Mouse (Mus musculus): ENCODE data around the gene Gm4565. TPM values are rescaled to one million over a fixed set of nuclear protein-coding genes. Genes with fewer than 3 reads are reported as not detected.
"Not testable (repeated sequence)": the region's sequence is repeated elsewhere in the genome, so short reads cannot be mapped to it uniquely, and the experiment has no call there.

The Gm4565 gene
- not detected in 2 replicates for total RNA-seq (2017)

DNA sequence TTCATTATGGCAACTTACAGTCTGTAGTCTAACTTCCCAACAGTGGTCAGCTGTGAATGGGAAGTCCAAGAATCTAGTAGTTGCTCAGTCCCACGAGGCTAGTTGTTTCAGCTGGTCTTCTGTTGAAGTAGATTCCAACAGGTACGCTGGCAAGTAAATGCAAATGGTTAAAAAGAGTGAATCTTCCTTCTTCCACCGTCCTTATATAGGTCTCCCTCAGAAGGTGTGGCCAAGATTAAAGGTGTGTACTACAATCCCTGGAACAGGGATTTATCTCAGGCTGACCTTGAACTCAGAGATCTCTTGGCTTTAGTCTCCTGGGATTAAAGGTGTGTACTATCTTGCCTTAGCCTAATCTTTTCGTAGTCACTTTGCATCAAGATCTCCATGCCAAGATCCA, at the start of gene Gm4565:
Gene Gm4565, minus strand, starts transcription at position 101 of the 400 bp plus-strand sequence.
- ATAC-seq (replicated peaks; ENCODE audit: low read depth, poor library complexity, severe bottlenecking): not testable (repeated sequence)

GRCm38 (mm10) chr7:22565243-22565642, 22.7 kb downstream of the Gm4565 start, which contains the start of gene Gm4201:
Gm4201 (minus strand) TSS chr7:22565343.
- ATAC-seq (replicated peaks; ENCODE audit: low read depth, poor library complexity, severe bottlenecking): not testable (repeated sequence)

DNA sequence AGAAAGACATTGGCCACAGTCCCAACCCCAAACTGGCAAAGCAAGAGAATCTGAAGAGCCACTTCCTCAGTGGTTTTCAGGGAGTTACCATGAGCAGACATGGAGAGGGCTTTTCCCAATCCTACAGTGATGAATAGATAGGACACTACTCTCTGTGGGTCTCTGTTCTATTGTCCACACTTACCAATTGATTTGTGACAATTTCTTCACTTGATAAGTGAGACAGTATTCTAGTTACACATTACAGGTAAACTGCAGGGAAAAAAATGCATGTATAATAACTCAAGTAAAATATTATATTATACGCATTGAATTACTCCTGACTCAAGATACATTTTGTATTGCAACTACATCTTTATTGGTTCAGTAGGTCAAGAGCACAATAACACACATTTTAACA, 53.1 kb downstream of the Gm4565 start, which contains the start of gene Gm8677:
Gene Gm8677, minus strand, starts transcription at position 101 of the 400 bp plus-strand sequence.
- ATAC-seq (replicated peaks; ENCODE audit: low read depth, poor library complexity, severe bottlenecking): not testable (repeated sequence)

Other genes with a start within 250 kb of the Gm4565 start
- not detected in 2 replicates for gene Gm8660, start 217.1 kb downstream of the Gm4565 start, total RNA-seq (2017)
- not detected in 2 replicates for gene Vmn1r148, start 174.5 kb downstream of the Gm4565 start, total RNA-seq (2017)
- not detected in 2 replicates for gene Vmn1r149, start 149.9 kb downstream of the Gm4565 start, total RNA-seq (2017)
- gene Gm10665, start 124.1 kb downstream of the Gm4565 start, total RNA-seq (2017): not detected in 2 replicates
- not detected in 2 replicates for gene Vmn1r151, start 88.4 kb downstream of the Gm4565 start, total RNA-seq (2017)
- not detected in 2 replicates for gene Vmn1r152, start 65.2 kb downstream of the Gm4565 start, total RNA-seq (2017)
- gene Gm8677, start 53.2 kb downstream of the Gm4565 start, total RNA-seq (2017): not detected in 2 replicates
- gene Gm4201, start 22.8 kb downstream of the Gm4565 start, total RNA-seq (2017): not detected in 2 replicates
- gene Vmn1r155, start 69.9 kb upstream of the Gm4565 start, total RNA-seq (2017): not detected in 2 replicates
- gene Gm8693, start 104.2 kb upstream of the Gm4565 start, total RNA-seq (2017): not detected in 2 replicates
- not detected in 2 replicates for gene Gm4567, start 131.6 kb upstream of the Gm4565 start, total RNA-seq (2017)
- gene Vmn1r157, start 173.6 kb upstream of the Gm4565 start, total RNA-seq (2017): not detected in 2 replicates
- gene Vmn1r158, start 202.7 kb upstream of the Gm4565 start, total RNA-seq (2017): not detected in 2 replicates

All from common myeloid progenitor, adult 5-6 weeks (primary cell).